Mouse (Mus musculus) liver, adult 2 months (tissue): ENCODE data around the gene Acrv1. TPM values are rescaled to one million over a fixed set of nuclear protein-coding genes. Genes with fewer than 3 reads are reported as not detected.
A peak's percentile ranks its signal among the peaks of the same experiment; 100 is the strongest.
"Not testable (repeated sequence)": the region's sequence is repeated elsewhere in the genome, so short reads cannot be mapped to it uniquely, and the experiment has no call there.

ENCODE experiments used
- DNase-seq: peaks from one replicate; pipeline ENCODE4 v3.0.0-alpha.2; 2011; ENCODE audit warnings: low read depth, low spot score; ENCODE audit errors: extremely low read depth
- H3K27ac ChIP-seq: fragments of 200-500 bp; replicated peaks from 2 replicates; pipeline ENCODE4 v1.5.1; 2012; ENCODE audit warnings: low read depth, mild to moderate bottlenecking, control low read depth, inconsistent platforms, low read length; ENCODE audit not compliant: insufficient read depth
- H3K27me3 ChIP-seq: fragments of 200-500 bp; 2 replicates; pipeline ENCODE4 v1.6.1; 2012; ENCODE audit warnings: mild to moderate bottlenecking, moderate library complexity, low read length, inconsistent platforms; ENCODE audit not compliant: control insufficient read depth, insufficient read depth
- H3K36me3 ChIP-seq: fragments of 200-500 bp; 2 replicates; pipeline ENCODE4 v1.6.1; 2012; ENCODE audit warnings: low read length, inconsistent platforms; ENCODE audit not compliant: control insufficient read depth, insufficient read depth
- H3K4me1 ChIP-seq: fragments of 200-500 bp; 2 replicates; pipeline ENCODE4 v1.6.1; 2011; ENCODE audit warnings: low read length; ENCODE audit not compliant: control insufficient read depth, insufficient read depth
- H3K4me3 ChIP-seq: fragments of 200-500 bp; 2 replicates; pipeline ENCODE4 v1.5.1; 2011; ENCODE audit warnings: low read depth, mild to moderate bottlenecking, control low read depth, low read length, moderate library complexity; ENCODE audit not compliant: insufficient read depth
- H3K79me2 ChIP-seq: fragments of 200-500 bp; 2 replicates; pipeline ENCODE4 v1.6.1; 2012; ENCODE audit warnings: inconsistent platforms, mild to moderate bottlenecking, low read length, moderate library complexity; ENCODE audit not compliant: control insufficient read depth, insufficient read depth
- H3K9ac ChIP-seq: fragments of 200-500 bp; 2 replicates; pipeline ENCODE4 v1.6.1; 2012; ENCODE audit warnings: low read depth, mild to moderate bottlenecking, control low read depth, inconsistent platforms, low read length
- CTCF ChIP-seq: fragments of 200-500 bp; IDR thresholded peaks from 2 replicates; pipeline ENCODE4 v1.5.1; 2011; ENCODE audit warnings: low read depth, low read length, control low read depth
- POLR2A ChIP-seq: fragments of 200-500 bp; IDR thresholded peaks from 2 replicates; pipeline ENCODE4 v1.6.1; 2011; ENCODE audit warnings: low read length, control low read depth; ENCODE audit not compliant: insufficient read depth; ENCODE audit errors: extremely low read depth
- WGBS: fragments of 180-500 bp; shearing (Covaris S2); methylation state at CpG from one replicate; pipeline ENCODE4 v1.1.7; 2018; 5-methylcytosine and 5-hydroxymethylcytosine counted together
- polyA plus RNA-seq: library from polyadenylated mRNA; depleted of rRNA; stranded (reverse); fragments of >200 nt; gene quantifications from 2 replicates; pipeline ENCODE4 v1.2.3, GENCODE M21; 2012; rRNA removed
- total RNA-seq: library from RNA; depleted of rRNA; stranded (reverse); fragments of >200 nt; gene quantifications from 2 replicates; pipeline ENCODE4 v1.2.3, GENCODE M21; 2014; rRNA removed

Acrv1 gene
- total RNA-seq (not detected in 2 replicates), polyA plus RNA-seq (not detected in 2 replicates)

GRCm38 (mm10) chr9:36692920-36693319 is at the start of gene Acrv1:
Acrv1 (plus strand) TSS chr9:36693220.
- H3K36me3 ChIP-seq: no peaks in the 10 kb centered on the region
- TF ChIP-seq POLR2A (no peak), CTCF (no peak)
- H3K79me2 ChIP-seq: no peaks in the 10 kb centered on the region
- no peak within 1 kb of the TSS for H3K27ac ChIP-seq
- H3K4me1 ChIP-seq: no peaks in the 10 kb centered on the region
- H3K9ac ChIP-seq: no peak within 1 kb of the TSS
- 45% methylated on average over 1 of the region's 1 CpGs for WGBS
- H3K27me3 ChIP-seq: no peaks in the 10 kb centered on the region
- no peak within 1 kb of the TSS for H3K4me3 ChIP-seq
- DNase-seq: no peak

DNA sequence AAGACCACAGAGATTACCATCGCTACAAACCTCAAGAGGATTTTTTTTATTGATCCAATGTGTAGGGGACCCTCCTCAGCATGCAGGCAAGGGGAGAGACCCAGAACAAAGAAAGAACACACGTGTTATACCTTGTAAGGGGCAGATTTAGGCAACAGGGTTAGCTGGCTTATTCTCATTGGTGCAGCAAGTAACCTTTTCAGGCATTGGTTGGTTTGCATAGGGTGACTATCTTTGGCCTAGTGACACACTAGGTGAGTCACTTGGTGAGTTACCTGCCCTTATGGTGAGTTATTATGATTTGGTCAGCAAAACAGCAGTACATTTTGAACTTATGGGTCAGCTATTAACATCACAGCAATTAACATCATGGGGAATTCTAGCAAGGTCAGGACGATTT is 49.7 kb upstream of the Acrv1 start, which contains the start of gene A630095E13Rik:
TSS of gene A630095E13Rik (minus strand) at position 101 of the 400 bp plus-strand sequence.
- WGBS: 45% methylated on average over 3 of the region's 3 CpGs
- H3K4me3 ChIP-seq, H3K9ac ChIP-seq, DNase-seq, H3K36me3 ChIP-seq, H3K27me3 ChIP-seq, H3K4me1 ChIP-seq, H3K27ac ChIP-seq, H3K79me2 ChIP-seq: not testable (repeated sequence)

DNA sequence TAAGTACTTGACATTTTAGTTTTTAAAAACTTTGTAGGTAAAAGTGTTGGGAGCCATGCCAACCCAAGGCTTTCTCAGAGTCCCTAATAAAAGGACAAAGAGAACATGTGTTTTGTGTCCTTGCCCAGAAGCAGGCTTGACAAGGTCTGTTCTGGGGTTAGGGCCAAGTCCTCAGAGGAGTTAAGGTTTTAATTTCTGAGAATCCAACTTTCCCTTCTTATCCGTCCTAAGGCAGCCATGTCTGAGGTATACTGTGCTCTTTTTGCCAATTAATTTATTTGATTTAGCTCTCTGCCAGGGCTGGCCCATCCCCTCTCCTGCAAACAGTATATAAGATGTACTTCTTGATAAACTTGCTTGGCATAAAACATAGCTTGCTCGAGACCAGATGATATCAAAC is 11.6 kb upstream of the Acrv1 start:
- Histone ChIP-seq H3K27ac (no peak overlapping the region), H3K36me3 (no peaks in the 10 kb centered on the region), H3K4me3 (no peak overlapping the region), H3K9ac (no peak overlapping the region), H3K27me3 (no peaks in the 10 kb centered on the region), H3K4me1 (no peaks in the 10 kb centered on the region; the same call in 1 of the 2 replicates), H3K79me2 (no peaks in the 10 kb centered on the region)
- DNase-seq: no peak
- 63% methylated on average over 2 of the region's 2 CpGs for WGBS
- TF ChIP-seq CTCF: no peak
- TF ChIP-seq POLR2A: no peak

GRCm38 (mm10) chr9:36687329-36687728 is 5.7 kb upstream of the Acrv1 start:
- no peaks in the 10 kb centered on the region for H3K36me3 ChIP-seq
- H3K79me2 ChIP-seq: no peaks in the 10 kb centered on the region
- no peaks in the 10 kb centered on the region for H3K27me3 ChIP-seq
- no peak overlapping the region for H3K9ac ChIP-seq
- no peak overlapping the region for H3K27ac ChIP-seq
- DNase-seq: peak; percentile 5
- H3K4me3 ChIP-seq: no peak overlapping the region
- no peaks in the 10 kb centered on the region for H3K4me1 ChIP-seq
- peak; percentile 30; the same call in 1 of the 2 replicates for TF ChIP-seq CTCF
- no peak for TF ChIP-seq POLR2A

DNA sequence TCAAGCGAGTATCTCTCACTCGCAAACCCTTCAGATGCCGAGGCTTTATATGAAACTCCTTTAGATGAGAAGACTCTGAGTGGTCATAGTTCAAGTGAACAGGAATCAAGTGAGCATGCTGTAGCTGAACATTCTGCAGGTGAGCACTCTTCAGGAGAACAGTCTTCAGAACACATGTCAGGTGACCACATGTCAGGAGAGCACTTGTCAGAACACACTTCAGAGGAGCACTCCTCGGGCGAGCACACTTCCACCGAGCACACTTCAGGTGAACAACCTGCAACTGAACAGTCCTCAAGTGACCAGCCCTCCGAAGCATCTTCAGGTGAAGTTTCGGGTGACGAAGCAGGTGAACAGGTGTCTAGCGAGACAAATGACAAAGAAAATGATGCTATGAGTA is 1.3 kb downstream of the Acrv1 start:
- no peaks in the 10 kb centered on the region for H3K4me1 ChIP-seq
- no peaks in the 10 kb centered on the region for H3K27me3 ChIP-seq
- 90% methylated on average over 10 of the region's 10 CpGs for WGBS
- no peak for DNase-seq
- no peaks in the 10 kb centered on the region for H3K79me2 ChIP-seq
- no peak overlapping the region for H3K4me3 ChIP-seq
- no peak overlapping the region for H3K27ac ChIP-seq
- H3K36me3 ChIP-seq: no peaks in the 10 kb centered on the region
- no peak for TF ChIP-seq POLR2A
- no peak for TF ChIP-seq CTCF
- no peak overlapping the region for H3K9ac ChIP-seq

- no peak for DNase-seq
- Histone ChIP-seq H3K4me3 (no peak overlapping the region), H3K4me1 (no peaks in the 10 kb centered on the region), H3K9ac (no peak overlapping the region), H3K27me3 (no peaks in the 10 kb centered on the region), H3K79me2 (no peaks in the 10 kb centered on the region), H3K27ac (no peak overlapping the region), H3K36me3 (no peaks in the 10 kb centered on the region)
- 81% methylated on average over 3 of the region's 3 CpGs for WGBS
- no peak for TF ChIP-seq CTCF
- no peak for TF ChIP-seq POLR2A
These were observed 12.9 kb downstream of the Acrv1 start for GRCm38 (mm10) chr9:36705923-36706322.
